Mouse (Mus musculus): ENCODE results near the gene Dhx40. TPM values are rescaled to one million over a fixed set of nuclear protein-coding genes. Genes with fewer than 3 reads are reported as not detected.
"Not testable (repeated sequence)": the region's sequence is repeated elsewhere in the genome, so short reads cannot be mapped to it uniquely, and the experiment has no call there.

Gene Dhx40
- polyA plus RNA-seq, 1 experiment from 2014 or later = 27.7 TPM

- not testable (repeated sequence) for H3K27me3 ChIP-seq; ATAC-seq (ENCODE audit: insufficient number of reproducible peaks, insufficient read depth, low FRiP score, low TSS enrichment, low read depth); H3K36me3 ChIP-seq; H3K27ac ChIP-seq; H3K4me3 ChIP-seq; H3K4me1 ChIP-seq; H3K9ac ChIP-seq; H3K9me3 ChIP-seq; H3K4me2 ChIP-seq
- 66% methylated on average over 7 of the region's 11 CpGs for WGBS
These were observed 5.7 kb upstream of the Dhx40 start for GRCm38 (mm10) chr11:86813256-86813655.

- H3K27me3 ChIP-seq = no peaks in the 10 kb centered on the region
- H3K27ac ChIP-seq = no peak overlapping the region
- H3K9ac ChIP-seq = no peak overlapping the region
- H3K4me3 ChIP-seq = no peak overlapping the region
- H3K36me3 ChIP-seq = no peaks in the 10 kb centered on the region
- no peaks in the 10 kb centered on the region for H3K9me3 ChIP-seq
- peaks cover 10% of the 10 kb centered on the region; the same call in 1 of the 2 replicates for H3K4me1 ChIP-seq
- H3K4me2 ChIP-seq = no peak overlapping the region
- WGBS = 91% methylated on average over 1 of the region's 1 CpGs
- ATAC-seq (ENCODE audit: insufficient number of reproducible peaks, insufficient read depth, low FRiP score, low TSS enrichment, low read depth) = no peak
These were observed 3.7 kb upstream of the Dhx40 start for GRCm38 (mm10) chr11:86811326-86811630.

DNA sequence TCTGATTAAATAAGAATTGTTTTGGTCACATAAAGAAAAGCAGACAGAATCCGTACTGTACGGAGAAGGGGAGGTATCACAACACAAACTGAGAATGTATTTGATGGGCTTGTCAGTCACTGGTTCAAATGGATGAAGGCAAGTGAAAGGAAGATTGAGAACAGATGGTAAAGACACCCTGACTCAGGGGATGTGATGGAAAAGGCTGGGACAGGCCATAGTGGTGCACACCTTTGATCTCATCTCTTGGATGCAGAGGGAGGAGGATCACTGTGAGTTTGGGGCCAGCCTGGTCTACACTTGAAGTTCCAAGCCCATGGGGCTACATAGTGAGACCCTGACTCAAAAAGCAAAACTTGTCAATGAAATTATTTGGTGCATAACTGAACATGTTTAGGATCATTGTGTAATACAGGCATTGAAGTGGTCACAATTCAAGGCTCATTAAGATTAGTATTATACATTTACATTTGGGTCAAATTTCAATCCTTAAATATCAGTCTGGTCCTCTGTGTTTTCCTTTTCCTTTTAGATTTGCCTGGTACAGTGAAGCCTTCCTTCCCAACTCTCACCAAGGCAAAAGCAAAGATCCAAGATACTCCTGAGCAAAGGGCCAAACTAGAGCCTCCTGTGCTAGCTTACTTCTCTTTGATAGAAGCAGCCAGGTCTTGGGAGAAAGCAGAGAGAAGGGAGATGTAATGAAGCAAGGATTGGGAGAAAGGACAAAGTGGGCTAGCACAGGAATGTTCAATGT, 3.2 kb upstream of the Dhx40 start:
- Histone ChIP-seq H3K9me3 (no peaks in the 10 kb centered on the region), H3K27me3 (no peaks in the 10 kb centered on the region), H3K9ac (no peak overlapping the region), H3K27ac (no peak overlapping the region), H3K4me3 (no peak overlapping the region), H3K4me2 (no peak overlapping the region), H3K36me3 (no peaks in the 10 kb centered on the region), H3K4me1 (peaks cover 10% of the 10 kb centered on the region; the same call in 1 of the 2 replicates)
- ATAC-seq (ENCODE audit: insufficient number of reproducible peaks, insufficient read depth, low FRiP score, low TSS enrichment, low read depth) = no peak
- 73% methylated on average over 2 of the region's 2 CpGs for WGBS

- Histone ChIP-seq H3K4me1 (peaks cover 10% of the 10 kb centered on the region; the same call in 1 of the 2 replicates), H3K27ac (no peak overlapping the region), H3K9me3 (no peaks in the 10 kb centered on the region), H3K27me3 (no peaks in the 10 kb centered on the region), H3K4me3 (no peak overlapping the region), H3K36me3 (no peaks in the 10 kb centered on the region), H3K9ac (no peak overlapping the region), H3K4me2 (no peak overlapping the region)
- WGBS = 67% methylated on average over 4 of the region's 4 CpGs
- ATAC-seq (ENCODE audit: insufficient number of reproducible peaks, insufficient read depth, low FRiP score, low TSS enrichment, low read depth) = no peak
These were observed 2.3 kb upstream of the Dhx40 start for GRCm38 (mm10) chr11:86809828-86810227.

DNA sequence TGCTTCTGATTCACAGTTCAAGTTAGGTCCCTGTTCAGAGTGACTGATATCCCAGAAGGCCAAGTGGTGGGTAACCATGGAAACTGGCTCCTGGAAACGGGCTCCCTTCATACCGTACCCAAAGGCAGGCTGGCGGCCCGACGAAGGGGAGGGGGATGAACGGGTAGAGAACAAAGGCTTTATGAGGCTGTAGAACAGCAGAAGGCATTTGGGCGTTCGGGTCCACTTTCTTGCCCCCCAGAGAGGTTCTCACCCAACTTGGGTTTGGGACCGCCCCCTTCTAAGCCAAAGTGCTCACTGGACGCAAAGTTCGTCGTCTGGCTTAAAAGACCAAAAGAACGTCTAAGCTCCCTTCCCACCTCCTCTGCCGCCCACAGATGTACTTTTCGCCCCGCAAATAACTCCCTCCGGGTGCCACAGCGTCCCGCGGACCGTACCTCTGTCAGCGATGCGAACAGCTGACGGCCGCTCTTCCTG, 507 bp downstream of the Dhx40 start:
- ATAC-seq (ENCODE audit: insufficient number of reproducible peaks, insufficient read depth, low FRiP score, low TSS enrichment, low read depth) = 0 out of 2 replicates have a peak, but pooled peaks have one; percentile 56
- Histone ChIP-seq H3K9ac (peak overlapping the region; percentile 82), H3K27me3 (no peaks in the 10 kb centered on the region), H3K4me3 (peak overlapping the region; percentile 96), H3K27ac (peak overlapping the region; percentile 77), H3K9me3 (no peaks in the 10 kb centered on the region), H3K4me2 (peak overlapping the region; percentile 75), H3K36me3 (peaks cover 19% of the 10 kb centered on the region), H3K4me1 (peaks cover 10% of the 10 kb centered on the region; the same call in 1 of the 2 replicates)
- under 1% methylated on average over 25 of the region's 25 CpGs for WGBS

GRCm38 (mm10) chr11:86794161-86794560, 13.4 kb downstream of the Dhx40 start:
- peaks cover 64% of the 10 kb centered on the region for H3K36me3 ChIP-seq
- H3K4me3 ChIP-seq = no peak overlapping the region
- H3K9me3 ChIP-seq = no peaks in the 10 kb centered on the region
- H3K27me3 ChIP-seq = no peaks in the 10 kb centered on the region
- H3K9ac ChIP-seq = no peak overlapping the region
- no peak for ATAC-seq (ENCODE audit: insufficient number of reproducible peaks, insufficient read depth, low FRiP score, low TSS enrichment, low read depth)
- H3K4me1 ChIP-seq = no peaks in the 10 kb centered on the region
- 72% methylated on average over 1 of the region's 1 CpGs for WGBS
- H3K4me2 ChIP-seq = no peak overlapping the region
- no peak overlapping the region for H3K27ac ChIP-seq

DNA sequence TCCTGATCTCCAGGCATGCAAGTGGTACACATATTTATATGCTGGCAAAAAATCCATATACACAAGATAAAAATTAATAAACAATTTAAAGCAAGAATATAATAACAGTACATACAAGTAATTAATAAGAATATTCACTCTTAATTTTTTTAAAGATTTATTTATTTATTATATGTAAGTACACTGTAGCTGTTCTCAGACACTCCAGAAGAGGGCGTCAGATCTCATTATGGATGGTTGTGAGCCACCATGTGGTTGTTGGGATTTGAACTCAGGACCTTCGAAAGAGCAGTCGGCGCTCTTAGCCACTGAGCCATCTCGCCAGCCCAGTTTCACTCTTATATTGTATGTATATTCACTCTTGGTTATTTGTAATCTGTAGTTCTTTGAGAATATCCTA, 20.1 kb downstream of the Dhx40 start:
- not testable (repeated sequence) for ATAC-seq (ENCODE audit: insufficient number of reproducible peaks, insufficient read depth, low FRiP score, low TSS enrichment, low read depth)

GRCm38 (mm10) chr11:86785767-86786166, 21.8 kb downstream of the Dhx40 start:
- 93% methylated on average over 2 of the region's 2 CpGs for WGBS
- ATAC-seq (ENCODE audit: insufficient number of reproducible peaks, insufficient read depth, low FRiP score, low TSS enrichment, low read depth) = no peak
- Histone ChIP-seq H3K36me3 (peaks cover 62% of the 10 kb centered on the region), H3K27me3 (no peaks in the 10 kb centered on the region), H3K9ac (no peak overlapping the region), H3K4me2 (no peak overlapping the region), H3K4me3 (no peak overlapping the region), H3K9me3 (no peaks in the 10 kb centered on the region), H3K4me1 (no peaks in the 10 kb centered on the region), H3K27ac (no peak overlapping the region)

More for the DNA sequence above, 20.1 kb downstream of the Dhx40 start:
- H3K27ac ChIP-seq, H3K27me3 ChIP-seq, H3K9me3 ChIP-seq, H3K4me2 ChIP-seq, H3K9ac ChIP-seq, H3K4me1 ChIP-seq, H3K4me3 ChIP-seq: not testable (repeated sequence)
- peaks cover 64% of the 10 kb centered on the region for H3K36me3 ChIP-seq
- WGBS = 92% methylated on average over 5 of the region's 5 CpGs

DNA sequence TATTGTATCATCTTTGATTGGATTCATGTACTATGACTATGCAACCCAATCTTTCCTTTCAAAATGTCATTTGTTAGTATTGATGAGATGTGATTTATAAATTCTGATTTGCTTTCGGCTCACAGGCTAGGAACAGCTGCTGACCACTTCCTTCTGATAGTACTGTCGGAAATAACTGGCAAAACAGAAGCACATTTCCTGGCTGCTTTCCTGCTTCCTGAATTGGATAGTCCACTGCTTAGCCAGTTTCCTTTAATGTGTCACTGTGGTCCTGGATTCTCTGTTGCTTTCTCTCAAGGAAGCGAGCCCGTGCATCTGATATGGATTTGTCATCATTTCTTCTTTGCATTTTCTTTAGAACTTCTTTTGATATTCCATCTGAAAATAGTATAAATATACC, 37.7 kb downstream of the Dhx40 start:
- 81% methylated on average over 4 of the region's 4 CpGs for WGBS
- Histone ChIP-seq H3K9ac (no peak overlapping the region), H3K4me3 (no peak overlapping the region), H3K4me1 (no peaks in the 10 kb centered on the region), H3K4me2 (no peak overlapping the region), H3K9me3 (no peaks in the 10 kb centered on the region), H3K27ac (no peak overlapping the region), H3K36me3 (peaks cover 33% of the 10 kb centered on the region), H3K27me3 (no peaks in the 10 kb centered on the region)
- no peak for ATAC-seq (ENCODE audit: insufficient number of reproducible peaks, insufficient read depth, low FRiP score, low TSS enrichment, low read depth)

DNA sequence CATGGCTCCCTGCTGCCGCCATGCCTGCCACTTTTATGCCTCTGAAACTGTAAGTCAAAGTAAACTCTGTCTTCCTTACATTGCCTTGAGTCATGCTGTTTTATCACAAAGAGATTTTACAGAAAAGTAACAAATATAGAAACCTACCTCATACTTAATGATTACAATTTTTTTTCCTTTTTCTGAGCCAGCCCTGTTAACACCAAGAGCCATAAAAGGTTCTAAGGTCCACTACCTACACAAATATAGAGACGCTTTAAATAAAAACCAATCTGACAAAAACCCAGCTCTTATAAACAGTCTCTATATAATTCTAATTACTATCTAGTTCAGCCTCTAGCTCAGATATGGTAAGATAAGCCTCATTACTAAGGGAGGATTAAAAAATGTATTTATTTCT, 43.0 kb downstream of the Dhx40 start:
- Histone ChIP-seq H3K4me2 (no peak overlapping the region), H3K4me3 (no peak overlapping the region), H3K9ac (no peak overlapping the region), H3K9me3 (no peaks in the 10 kb centered on the region), H3K27me3 (no peaks in the 10 kb centered on the region), H3K27ac (no peak overlapping the region), H3K36me3 (0 out of 2 replicates have a peak, but pooled peaks cover under 1% of the 10 kb centered on the region), H3K4me1 (no peaks in the 10 kb centered on the region)
- 89% methylated on average over 2 of the region's 2 CpGs for WGBS
- ATAC-seq (ENCODE audit: insufficient number of reproducible peaks, insufficient read depth, low FRiP score, low TSS enrichment, low read depth) = no peak

DNA sequence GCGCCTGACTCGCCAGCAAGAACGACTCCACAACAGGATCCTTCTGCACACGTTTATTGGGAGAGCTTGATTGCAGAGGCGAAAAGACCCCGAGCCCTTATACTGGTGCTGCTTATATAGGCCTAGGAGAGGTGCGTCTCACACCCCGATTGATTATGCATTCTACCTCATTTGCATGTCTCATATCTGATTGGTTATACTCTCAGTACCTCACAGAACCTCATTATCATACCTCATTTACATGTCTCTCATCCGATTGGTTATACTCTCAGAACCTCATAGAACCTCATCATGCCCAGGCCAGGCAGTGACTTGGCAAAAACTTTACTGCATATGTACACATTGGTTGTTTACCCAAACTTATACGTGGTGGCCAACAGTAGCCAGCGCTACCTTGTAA, 44.4 kb downstream of the Dhx40 start:
- H3K4me1 ChIP-seq; H3K4me3 ChIP-seq; H3K9ac ChIP-seq; H3K27ac ChIP-seq; H3K27me3 ChIP-seq; H3K36me3 ChIP-seq; H3K4me2 ChIP-seq; H3K9me3 ChIP-seq; ATAC-seq (ENCODE audit: insufficient number of reproducible peaks, insufficient read depth, low FRiP score, low TSS enrichment, low read depth): not testable (repeated sequence)
- 93% methylated on average over 11 of the region's 11 CpGs for WGBS

- no peak for ATAC-seq (ENCODE audit: insufficient number of reproducible peaks, insufficient read depth, low FRiP score, low TSS enrichment, low read depth)
- no peaks in the 10 kb centered on the region for H3K27me3 ChIP-seq
These were observed 47.2 kb downstream of the Dhx40 start for GRCm38 (mm10) chr11:86760357-86760756.

More at GRCm38 (mm10) chr11:86760357-86760756, 47.2 kb downstream of the Dhx40 start:
- Histone ChIP-seq H3K4me3 (no peak overlapping the region), H3K4me2 (no peak overlapping the region), H3K36me3 (no peaks in the 10 kb centered on the region), H3K27ac (no peak overlapping the region), H3K9ac (no peak overlapping the region), H3K9me3 (no peaks in the 10 kb centered on the region), H3K4me1 (peaks cover 14% of the 10 kb centered on the region)
